Mouse (Mus musculus) liver, embryonic 12.5 days (tissue): ENCODE results near the gene Lime1. TPM values are rescaled to one million over a fixed set of nuclear protein-coding genes. Genes with fewer than 3 reads are reported as not detected.

Experiments used
- ATAC-seq: fragments of 200-750 bp; cut with Nextera tagmentation; 2 replicates; pipeline ENCODE4 v1.8.0; 2017; ENCODE audit warnings: moderate number of reproducible peaks, mild to moderate bottlenecking, moderate library complexity
- H3K27ac ChIP-seq: fragments of 300-500 bp; sonication (generic); 2 replicates; pipeline ENCODE4 v1.5.1; 2016; ENCODE audit warnings: mild to moderate bottlenecking
- H3K27me3 ChIP-seq: fragments of 300-500 bp; sonication (generic); replicated peaks from 2 replicates; pipeline ENCODE4 v1.6.1; 2016; ENCODE audit warnings: mild to moderate bottlenecking, moderate library complexity
- H3K36me3 ChIP-seq: fragments of 300-500 bp; sonication (generic); 2 replicates; pipeline ENCODE4 v1.6.1; 2016; ENCODE audit warnings: mild to moderate bottlenecking, moderate library complexity
- H3K4me1 ChIP-seq: fragments of 300-500 bp; sonication (generic); 2 replicates; pipeline ENCODE4 v1.6.1; 2016
- H3K4me2 ChIP-seq: fragments of 300-500 bp; sonication (generic); 2 replicates; pipeline ENCODE4 v1.6.1; 2016; ENCODE audit warnings: mild to moderate bottlenecking, moderate library complexity
- H3K4me3 ChIP-seq: fragments of 300-500 bp; sonication (generic); 2 replicates; pipeline ENCODE4 v1.5.1; 2016; ENCODE audit warnings: mild to moderate bottlenecking, moderate library complexity
- H3K9ac ChIP-seq: fragments of 300-500 bp; sonication (generic); 2 replicates; pipeline ENCODE4 v1.6.1; 2016; ENCODE audit warnings: mild to moderate bottlenecking, moderate library complexity
- H3K9me3 ChIP-seq: fragments of 300-500 bp; sonication (generic); replicated peaks from 2 replicates; pipeline ENCODE4 v1.6.1; 2016; ENCODE audit warnings: mild to moderate bottlenecking, moderate library complexity
- WGBS: fragments of 180-500 bp; shearing (Covaris S2); methylation state at CpG from one replicate; pipeline ENCODE4 v1.1.7; 2016; ENCODE audit not compliant: insufficient replicate concordance; 5-methylcytosine and 5-hydroxymethylcytosine counted together
- polyA plus RNA-seq: library from polyadenylated mRNA; unstranded; fragments of >200 nt; fragmentation: Nextera tagmentation; extraction: Ambion mirVana; gene quantifications from 2 replicates; pipeline ENCODE4 v1.2.1, GENCODE M21; 2016

The Lime1 gene
- polyA plus RNA-seq, 1 experiment from 2014 or later: 12.1 TPM

DNA sequence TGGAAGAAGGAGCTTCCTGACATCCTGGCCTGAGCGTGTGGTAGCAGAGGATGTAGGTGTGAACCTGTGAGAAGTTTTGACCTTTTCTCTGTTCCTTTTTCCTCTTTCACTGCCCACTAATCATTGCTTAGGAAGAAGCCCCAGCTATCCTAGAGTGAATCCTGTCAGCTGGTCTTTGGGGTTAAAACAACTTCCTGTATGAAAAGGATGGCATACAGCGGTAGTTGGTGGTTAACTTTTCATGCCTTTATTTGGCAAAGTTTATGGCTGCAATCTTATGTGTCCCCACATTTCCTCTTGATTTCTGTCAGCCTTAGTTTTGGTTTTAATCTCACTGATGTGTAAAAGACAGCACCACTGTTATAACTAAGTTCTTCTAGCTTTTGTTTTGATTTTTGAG lies 2.6 kb upstream of the Lime1 start:
- Histone ChIP-seq H3K9ac (no peak overlapping the region), H3K27ac (no peak overlapping the region), H3K36me3 (peaks cover 50% of the 10 kb centered on the region), H3K27me3 (no peaks in the 10 kb centered on the region), H3K4me3 (no peak overlapping the region), H3K4me1 (peaks cover 26% of the 10 kb centered on the region), H3K4me2 (no peak overlapping the region), H3K9me3 (no peaks in the 10 kb centered on the region)
- 48% methylated on average over 2 of the region's 2 CpGs for WGBS
- no peak for ATAC-seq

DNA sequence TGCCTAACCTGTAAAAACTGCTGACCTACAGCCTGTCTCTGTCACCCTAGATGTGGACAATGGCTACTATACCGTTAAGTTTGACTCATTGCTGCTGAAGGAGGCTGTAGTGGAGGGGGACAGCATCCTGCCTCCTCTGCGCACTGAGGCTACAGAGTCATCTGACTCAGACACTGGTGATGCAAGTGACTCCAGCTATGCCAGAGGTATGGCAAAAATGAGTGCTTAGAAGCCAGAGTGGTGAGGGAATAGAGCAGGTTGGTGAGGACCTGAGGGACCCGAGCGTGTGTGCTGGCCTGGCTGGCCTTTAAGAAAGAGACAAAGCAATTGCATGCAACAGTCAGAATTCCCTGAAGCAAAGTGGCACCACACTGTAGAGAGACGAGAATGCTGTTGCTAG lies 1.2 kb upstream of the Lime1 start:
- WGBS: 85% methylated on average over 5 of the region's 5 CpGs
- Histone ChIP-seq H3K27me3 (no peaks in the 10 kb centered on the region), H3K4me2 (no peak overlapping the region), H3K9ac (no peak overlapping the region), H3K4me3 (no peak overlapping the region), H3K36me3 (peaks cover 60% of the 10 kb centered on the region), H3K9me3 (no peaks in the 10 kb centered on the region), H3K4me1 (peaks cover 17% of the 10 kb centered on the region), H3K27ac (no peak overlapping the region)
- ATAC-seq: no peak

DNA sequence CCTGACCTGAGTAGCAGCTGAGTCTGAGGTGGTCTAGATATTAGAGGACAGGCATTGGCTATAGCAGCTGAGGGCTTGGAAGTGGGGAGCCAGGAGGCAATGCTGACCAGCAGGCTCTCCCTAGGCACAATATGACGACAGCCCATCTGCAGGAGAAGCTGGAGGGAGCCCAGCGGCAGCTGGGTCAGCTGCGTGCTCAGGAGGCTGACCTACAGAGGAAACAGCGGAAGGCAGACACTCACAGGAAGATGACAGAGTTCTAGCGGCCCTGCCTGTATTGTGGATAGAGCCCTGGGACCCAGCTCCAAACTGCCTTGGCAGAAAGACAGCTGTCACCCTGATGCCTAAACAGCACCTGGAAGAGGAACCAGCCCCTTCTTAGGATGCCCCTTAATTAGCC lies 373 bp downstream of the Lime1 start:
- Histone ChIP-seq H3K4me2 (no peak overlapping the region), H3K36me3 (peaks cover 76% of the 10 kb centered on the region), H3K27me3 (no peaks in the 10 kb centered on the region), H3K9ac (no peak overlapping the region), H3K4me1 (peaks cover 9% of the 10 kb centered on the region), H3K9me3 (no peaks in the 10 kb centered on the region), H3K27ac (no peak overlapping the region), H3K4me3 (no peak overlapping the region)
- ATAC-seq: no peak
- WGBS: 84% methylated on average over 5 of the region's 5 CpGs

DNA sequence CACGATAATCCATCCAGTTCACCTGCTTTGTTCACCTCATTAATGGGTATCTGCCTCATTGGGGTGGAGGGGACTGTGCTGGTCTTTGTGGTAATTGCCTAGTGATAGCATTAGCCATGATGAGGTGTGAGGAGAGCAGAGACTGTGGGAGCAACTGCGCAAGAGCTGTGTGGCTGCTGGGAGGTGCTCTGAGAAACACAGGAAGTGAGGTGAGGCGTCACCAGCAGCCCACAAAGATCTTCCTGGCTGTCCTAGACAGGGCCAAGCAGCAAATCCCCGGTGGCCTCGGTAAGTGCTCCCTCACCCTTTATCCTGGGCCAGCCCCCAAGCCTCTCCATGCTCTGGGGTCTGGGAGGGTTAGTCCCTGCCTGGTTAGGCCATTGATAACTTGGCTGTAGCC lies 1.2 kb downstream of the Lime1 start:
- Histone ChIP-seq H3K9ac (no peak overlapping the region), H3K4me1 (peaks cover 9% of the 10 kb centered on the region), H3K27ac (no peak overlapping the region), H3K4me2 (no peak overlapping the region), H3K4me3 (no peak overlapping the region), H3K36me3 (peaks cover 84% of the 10 kb centered on the region), H3K27me3 (no peaks in the 10 kb centered on the region), H3K9me3 (no peaks in the 10 kb centered on the region)
- 77% methylated on average over 5 of the region's 5 CpGs for WGBS
- no peak for ATAC-seq

DNA sequence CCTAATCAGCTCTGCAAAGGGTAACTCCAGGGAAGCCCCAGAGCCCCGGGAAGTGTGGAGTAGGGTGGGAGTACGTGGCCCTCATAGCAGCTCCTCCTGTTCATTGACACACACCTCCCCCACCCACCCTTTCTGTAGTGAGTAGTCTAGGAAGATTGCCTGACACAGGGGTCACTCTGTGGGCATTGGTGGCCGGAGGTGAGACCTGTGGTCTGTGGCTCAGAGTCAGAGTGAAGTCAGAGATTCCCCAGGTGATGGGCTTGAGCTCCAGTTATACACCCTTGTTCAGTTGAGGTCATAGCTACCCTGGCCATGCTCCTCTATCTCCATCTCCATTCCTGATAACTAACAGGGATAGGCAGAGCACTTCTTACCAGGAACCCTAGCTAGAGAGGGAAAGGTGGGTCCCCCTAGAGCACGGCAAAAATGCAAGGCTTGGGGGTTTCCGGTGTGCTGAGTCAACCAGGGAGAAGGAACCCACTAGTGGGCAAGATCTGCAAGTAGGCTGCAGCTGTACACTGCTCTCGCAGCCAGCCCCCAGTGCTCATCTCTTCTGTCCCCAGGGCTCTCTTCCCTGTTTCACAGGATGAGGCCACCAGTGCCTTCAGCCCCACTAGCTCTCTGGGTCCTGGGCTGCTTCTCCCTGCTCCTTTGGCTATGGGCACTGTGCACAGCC lies 1.9 kb downstream of the Lime1 start:
- Histone ChIP-seq H3K27me3 (no peaks in the 10 kb centered on the region), H3K4me3 (no peak overlapping the region), H3K9ac (no peak overlapping the region), H3K4me1 (peaks cover 5% of the 10 kb centered on the region), H3K27ac (no peak overlapping the region; the same call in 1 of the 2 replicates), H3K4me2 (no peak overlapping the region), H3K36me3 (peaks cover 91% of the 10 kb centered on the region), H3K9me3 (no peaks in the 10 kb centered on the region)
- 90% methylated on average over 6 of the region's 6 CpGs for WGBS
- no peak for ATAC-seq

DNA sequence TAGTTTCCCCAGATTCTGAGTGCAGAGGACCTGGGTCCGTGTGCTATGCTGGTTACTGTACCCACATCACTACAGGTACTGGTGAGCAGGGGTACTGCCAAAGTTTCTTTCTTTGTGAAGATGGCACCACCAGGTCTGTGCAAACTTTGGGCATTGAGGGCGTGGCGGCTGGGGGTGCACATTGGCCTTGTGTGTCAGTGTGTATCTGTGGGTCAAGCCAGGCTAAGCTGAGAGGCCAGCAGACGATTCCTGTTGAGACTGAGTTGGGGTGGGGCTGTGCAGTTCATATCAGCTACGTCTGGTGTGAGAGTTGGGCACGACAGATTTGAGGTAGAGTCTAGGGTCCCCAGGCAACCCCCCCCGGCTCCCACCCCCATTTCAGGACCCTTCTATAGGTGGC lies 4.6 kb downstream of the Lime1 start:
- Histone ChIP-seq H3K4me3 (no peak overlapping the region), H3K36me3 (peaks cover 87% of the 10 kb centered on the region), H3K9me3 (no peaks in the 10 kb centered on the region), H3K4me2 (no peak overlapping the region), H3K27ac (no peak overlapping the region), H3K4me1 (no peaks in the 10 kb centered on the region), H3K9ac (no peak overlapping the region), H3K27me3 (no peaks in the 10 kb centered on the region)
- ATAC-seq: no peak
- 76% methylated on average over 7 of the region's 7 CpGs for WGBS

DNA sequence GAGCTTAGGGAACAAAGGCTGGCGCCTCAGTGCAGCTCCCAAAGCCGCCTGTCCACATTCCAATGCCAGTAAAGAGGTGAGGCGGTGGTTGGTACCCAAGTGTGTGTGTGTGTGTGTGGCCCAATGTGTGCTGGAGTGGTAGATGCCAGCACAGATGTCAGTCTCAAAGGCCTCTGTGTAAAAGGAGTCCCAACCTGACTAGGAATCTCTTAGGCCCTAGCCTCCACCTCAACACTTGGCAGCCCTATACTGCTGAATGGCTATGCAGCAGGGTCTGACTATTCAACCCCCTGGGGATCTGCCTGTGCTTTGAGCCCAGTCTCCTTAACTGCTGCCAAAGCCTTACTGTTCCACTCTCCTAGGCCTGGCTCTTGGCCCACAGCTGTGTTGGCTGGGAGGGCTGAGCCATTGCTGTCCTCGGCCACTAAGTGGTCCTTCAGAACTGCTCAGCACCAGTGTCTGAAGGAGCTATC lies 5.1 kb downstream of the Lime1 start:
- Histone ChIP-seq H3K4me2 (no peak overlapping the region), H3K4me1 (no peaks in the 10 kb centered on the region), H3K27me3 (no peaks in the 10 kb centered on the region), H3K36me3 (peaks cover 87% of the 10 kb centered on the region), H3K9me3 (no peaks in the 10 kb centered on the region), H3K4me3 (no peak overlapping the region), H3K9ac (no peak overlapping the region), H3K27ac (no peak overlapping the region)
- no peak for ATAC-seq
- WGBS: 85% methylated on average over 4 of the region's 4 CpGs

DNA sequence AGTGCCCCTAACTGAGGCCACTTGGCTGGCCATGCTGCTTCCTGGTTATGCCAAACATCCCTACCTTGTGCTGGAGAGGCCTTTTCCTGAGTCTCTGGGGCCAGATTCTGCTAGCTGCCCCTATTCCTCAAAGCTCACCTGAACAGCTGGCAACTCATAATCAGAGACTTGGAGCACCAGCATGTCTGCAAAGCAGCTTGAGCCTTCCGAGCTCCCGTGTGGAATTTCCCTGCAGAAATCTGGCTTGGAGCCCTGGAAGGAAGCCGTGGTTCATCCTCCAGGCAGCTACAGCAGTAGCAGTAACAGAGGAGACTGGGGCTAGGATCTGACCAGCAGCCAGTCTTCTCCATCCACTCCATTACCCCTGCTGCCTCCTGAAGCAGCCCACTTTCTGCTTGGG lies 6.0 kb downstream of the Lime1 start:
- ATAC-seq: no peak

DNA sequence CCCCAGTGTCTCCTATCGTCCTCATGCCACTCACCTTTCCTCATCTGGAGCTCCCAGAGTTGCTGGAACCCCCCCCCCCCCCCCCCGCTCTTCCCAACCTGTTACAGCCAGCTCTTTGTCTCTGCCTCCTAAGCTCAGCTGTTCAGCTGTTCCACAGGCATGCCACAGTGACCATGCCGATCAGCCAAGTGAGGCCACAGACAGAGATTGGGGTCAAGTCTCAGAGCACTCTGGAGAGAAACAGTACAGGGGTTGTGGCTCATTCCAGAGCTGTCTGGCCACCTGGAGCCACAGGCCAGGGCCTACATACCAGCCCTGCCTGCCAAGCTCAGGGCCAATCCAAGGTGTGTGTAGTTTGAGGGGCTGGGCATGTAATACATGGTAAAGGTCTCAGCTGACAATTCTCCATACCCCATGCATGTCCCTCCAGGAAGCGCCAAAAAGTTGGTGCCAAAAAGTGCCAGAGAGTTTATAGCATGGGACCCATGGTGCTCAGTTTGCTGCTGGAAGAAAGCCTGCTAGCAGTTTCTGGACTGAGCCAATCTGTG lies 6.9 kb downstream of the Lime1 start:
- Histone ChIP-seq H3K27me3 (no peaks in the 10 kb centered on the region), H3K36me3 (peaks cover 87% of the 10 kb centered on the region), H3K9ac (no peak overlapping the region), H3K4me3 (no peak overlapping the region), H3K4me2 (no peak overlapping the region), H3K9me3 (no peaks in the 10 kb centered on the region), H3K4me1 (no peaks in the 10 kb centered on the region), H3K27ac (no peak overlapping the region)
- ATAC-seq: no peak
- 85% methylated on average over 3 of the region's 4 CpGs for WGBS

More for the DNA sequence above, 6.0 kb downstream of the Lime1 start:
- Histone ChIP-seq H3K9me3 (no peaks in the 10 kb centered on the region), H3K27me3 (no peaks in the 10 kb centered on the region), H3K4me3 (no peak overlapping the region), H3K36me3 (peaks cover 87% of the 10 kb centered on the region), H3K27ac (no peak overlapping the region), H3K4me1 (no peaks in the 10 kb centered on the region), H3K9ac (no peak overlapping the region), H3K4me2 (no peak overlapping the region)
- WGBS: 90% methylated on average over 3 of the region's 3 CpGs

DNA sequence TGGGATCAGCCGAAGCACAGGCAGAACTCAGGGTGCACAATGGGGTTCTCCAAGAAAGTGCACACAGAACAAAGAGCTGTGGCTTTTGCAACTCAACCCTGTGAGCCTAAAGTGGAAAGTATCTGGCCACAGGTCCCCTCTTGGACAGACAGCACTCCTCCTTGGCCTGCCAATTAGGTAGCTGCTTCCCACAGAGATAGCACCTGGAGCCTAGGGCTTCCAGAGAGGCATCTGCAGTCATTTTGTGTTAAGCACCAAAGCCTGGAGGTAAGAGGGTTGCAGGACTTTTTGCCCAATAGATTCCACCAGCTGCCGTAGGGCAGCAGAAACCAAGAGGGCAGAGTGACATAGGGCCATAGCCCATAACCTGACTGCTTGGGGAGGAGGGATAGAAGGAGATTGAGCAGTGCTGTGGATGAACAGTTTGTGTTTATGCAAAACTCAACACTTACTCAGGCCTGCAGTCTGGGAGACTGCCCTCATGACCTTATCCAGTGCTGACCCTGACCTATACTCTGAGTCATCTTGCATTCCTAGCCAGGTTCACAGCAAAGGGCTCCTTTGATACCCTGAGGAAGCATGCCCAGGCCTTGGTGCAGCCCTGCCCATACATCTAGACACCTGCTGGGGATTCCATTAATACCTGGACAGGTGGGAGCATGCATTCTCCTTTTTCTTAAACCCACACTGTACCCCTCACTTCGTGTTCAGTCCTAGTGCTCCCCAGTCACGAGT lies 10.4 kb downstream of the Lime1 start:
- no peak for ATAC-seq
- no peak overlapping the region for H3K4me2 ChIP-seq
- WGBS: 73% methylated on average over 4 of the region's 4 CpGs
- H3K4me3 ChIP-seq: no peak overlapping the region
- no peak overlapping the region for H3K9ac ChIP-seq
- H3K27me3 ChIP-seq: no peaks in the 10 kb centered on the region
- H3K9me3 ChIP-seq: no peaks in the 10 kb centered on the region
- no peak overlapping the region for H3K27ac ChIP-seq
- peaks cover 84% of the 10 kb centered on the region for H3K36me3 ChIP-seq
- H3K4me1 ChIP-seq: no peaks in the 10 kb centered on the region

DNA sequence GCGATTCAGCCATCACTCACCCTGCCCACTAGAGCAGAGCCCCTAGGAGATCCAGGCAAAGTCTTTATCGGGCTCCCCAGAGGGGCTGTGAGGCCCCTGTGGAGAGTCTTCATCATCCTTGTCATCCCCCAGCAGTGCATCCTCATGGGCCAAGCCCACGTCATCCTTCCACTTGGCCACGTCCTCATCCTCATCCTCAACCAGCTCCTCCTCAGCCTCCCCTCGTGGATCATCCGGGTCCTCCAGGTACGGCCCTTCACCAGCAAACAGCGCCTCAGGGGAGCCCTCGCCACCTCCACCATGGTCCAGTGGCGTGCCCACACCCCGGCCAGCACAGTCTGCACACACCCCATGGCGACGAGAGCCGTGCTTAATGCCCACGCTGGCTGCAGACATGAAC lies 11.1 kb downstream of the Lime1 start:
- ATAC-seq: peak; percentile 27; the same call in 1 of the 2 replicates
- H3K4me3 ChIP-seq: no peak overlapping the region
- WGBS: 88% methylated on average over 15 of the region's 15 CpGs

DNA sequence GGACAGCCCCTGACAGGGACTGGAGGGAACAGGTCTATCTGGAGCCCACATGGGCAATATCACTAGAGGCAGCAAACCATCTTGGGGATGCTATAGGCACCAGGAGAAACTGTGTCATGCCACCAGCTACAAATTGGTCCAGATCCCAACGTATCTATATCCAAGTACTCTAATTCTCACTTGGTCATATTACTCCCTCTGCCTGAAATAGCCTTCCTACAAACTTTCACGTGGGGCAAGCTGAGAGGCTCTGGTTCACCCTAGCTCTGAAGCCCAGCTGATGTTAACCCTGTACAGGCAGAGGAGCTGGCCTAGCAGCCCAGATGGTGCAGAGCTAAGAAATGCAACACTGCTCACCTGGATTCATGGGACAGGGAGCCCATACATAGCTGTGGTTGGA lies 11.7 kb downstream of the Lime1 start:
- no peak for ATAC-seq
- H3K9me3 ChIP-seq: no peaks in the 10 kb centered on the region
- 75% methylated on average over 2 of the region's 2 CpGs for WGBS
- no peaks in the 10 kb centered on the region for H3K4me1 ChIP-seq
- no peaks in the 10 kb centered on the region for H3K27me3 ChIP-seq
- H3K27ac ChIP-seq: no peak overlapping the region
- H3K4me3 ChIP-seq: no peak overlapping the region
- H3K9ac ChIP-seq: no peak overlapping the region
- peaks cover 77% of the 10 kb centered on the region for H3K36me3 ChIP-seq
- H3K4me2 ChIP-seq: no peak overlapping the region

More for the DNA sequence above, 11.1 kb downstream of the Lime1 start:
- Histone ChIP-seq H3K9me3 (no peaks in the 10 kb centered on the region), H3K36me3 (peaks cover 82% of the 10 kb centered on the region), H3K4me2 (no peak overlapping the region), H3K4me1 (no peaks in the 10 kb centered on the region), H3K27ac (no peak overlapping the region), H3K9ac (no peak overlapping the region), H3K27me3 (no peaks in the 10 kb centered on the region)
